Mouse (Mus musculus): ENCODE results near the gene Hnrnpa3.
"Not testable (repeated sequence)": the region's sequence is repeated elsewhere in the genome, so short reads cannot be mapped to it uniquely, and the experiment has no call there.

The Hnrnpa3 gene

GRCm38 (mm10) chr2:75682978-75683709 is 24.1 kb downstream of the Hnrnpa3 start:
- peak; percentile 76 to 83 for DNase-seq

DNA sequence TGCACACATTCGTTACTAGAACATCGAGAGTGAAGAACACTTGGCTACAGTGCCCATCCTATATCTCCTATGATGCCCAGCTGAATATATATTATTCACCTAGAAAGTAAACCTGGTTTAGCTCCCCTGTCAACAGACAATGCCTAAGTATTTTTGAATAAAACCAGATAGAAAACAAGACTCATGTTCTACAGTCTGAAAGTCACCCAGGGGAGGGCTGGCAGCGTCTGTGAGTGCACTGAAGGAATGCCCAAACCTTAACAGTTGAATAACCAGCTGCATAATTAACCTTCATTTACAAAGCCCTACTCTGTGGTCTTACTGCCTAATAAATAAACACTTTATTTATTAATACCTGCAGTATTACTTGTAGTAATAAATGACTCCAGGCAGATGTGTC is 25.5 kb downstream of the Hnrnpa3 start:
- peak; percentile 48 to 62 for DNase-seq

GRCm38 (mm10) chr2:75685458-75685861 is 26.4 kb downstream of the Hnrnpa3 start:
- peak in 1 of 2 experiments; percentile 41 for DNase-seq

- DNase-seq: peak in 1 of 2 experiments; percentile 39
These were observed 28.1 kb downstream of the Hnrnpa3 start for GRCm38 (mm10) chr2:75687040-75687749.

GRCm38 (mm10) chr2:75688901-75689300 is 29.8 kb downstream of the Hnrnpa3 start:
- no peak for DNase-seq

DNA sequence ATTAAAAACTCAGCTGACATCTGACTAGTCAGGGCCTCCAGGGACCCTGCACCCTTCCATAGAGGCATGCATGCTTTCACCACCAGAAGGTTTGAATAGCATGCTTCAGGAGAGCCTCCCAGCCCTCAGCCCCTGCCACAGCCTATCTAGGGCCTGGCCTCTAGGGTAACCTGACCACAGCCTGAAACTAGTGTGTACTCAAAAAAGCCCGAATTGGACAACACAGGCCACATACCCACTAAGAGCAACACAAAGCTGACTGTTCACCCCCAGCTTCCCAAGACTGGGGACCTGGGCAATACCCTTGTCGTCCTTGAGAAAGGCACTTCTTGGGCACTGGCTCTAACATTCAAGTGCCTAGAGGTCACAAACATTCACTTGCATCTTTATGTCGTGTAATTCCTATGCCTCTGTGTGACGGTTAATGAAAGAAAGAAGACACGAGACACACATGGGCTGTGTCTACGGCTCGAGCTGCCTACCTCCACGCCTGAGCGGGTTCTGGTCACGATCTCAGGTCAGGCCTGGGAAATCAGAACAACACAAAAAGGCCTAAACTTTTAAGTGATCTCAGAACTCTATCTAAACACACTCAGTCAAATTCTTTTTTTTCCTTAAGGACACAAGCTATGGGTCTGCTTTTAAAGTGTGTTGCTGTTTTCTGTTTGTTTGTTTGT is 30.6 kb downstream of the Hnrnpa3 start:
- DNase-seq: peak in 1 of 2 experiments; percentile 48

DNA sequence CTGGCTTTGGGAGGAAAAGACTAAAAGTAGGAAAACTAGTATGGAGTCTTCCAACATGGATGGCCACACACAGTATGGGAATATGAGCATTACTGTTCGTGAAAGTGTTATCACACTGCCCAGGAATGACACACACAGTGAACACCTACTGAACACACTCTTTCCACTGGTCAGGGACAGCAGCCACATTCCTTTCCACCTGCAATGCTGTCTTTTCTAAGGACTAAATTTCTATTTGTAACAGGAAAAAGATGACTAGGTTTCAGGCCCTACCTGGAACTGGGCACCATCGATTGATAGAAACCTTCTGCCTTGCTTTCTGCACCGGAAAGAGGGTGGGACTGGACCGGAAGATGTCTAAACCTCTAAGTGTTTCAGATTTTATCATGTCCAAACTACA is 31.6 kb downstream of the Hnrnpa3 start:
- no peak for DNase-seq

GRCm38 (mm10) chr2:75691316-75691715 is 32.3 kb downstream of the Hnrnpa3 start:
- no peak for DNase-seq

GRCm38 (mm10) chr2:75692369-75692768 is 33.3 kb downstream of the Hnrnpa3 start:
- DNase-seq: no peak

- DNase-seq: not testable (repeated sequence)
These were observed 35.9 kb downstream of the Hnrnpa3 start for GRCm38 (mm10) chr2:75694926-75695325.

DNA sequence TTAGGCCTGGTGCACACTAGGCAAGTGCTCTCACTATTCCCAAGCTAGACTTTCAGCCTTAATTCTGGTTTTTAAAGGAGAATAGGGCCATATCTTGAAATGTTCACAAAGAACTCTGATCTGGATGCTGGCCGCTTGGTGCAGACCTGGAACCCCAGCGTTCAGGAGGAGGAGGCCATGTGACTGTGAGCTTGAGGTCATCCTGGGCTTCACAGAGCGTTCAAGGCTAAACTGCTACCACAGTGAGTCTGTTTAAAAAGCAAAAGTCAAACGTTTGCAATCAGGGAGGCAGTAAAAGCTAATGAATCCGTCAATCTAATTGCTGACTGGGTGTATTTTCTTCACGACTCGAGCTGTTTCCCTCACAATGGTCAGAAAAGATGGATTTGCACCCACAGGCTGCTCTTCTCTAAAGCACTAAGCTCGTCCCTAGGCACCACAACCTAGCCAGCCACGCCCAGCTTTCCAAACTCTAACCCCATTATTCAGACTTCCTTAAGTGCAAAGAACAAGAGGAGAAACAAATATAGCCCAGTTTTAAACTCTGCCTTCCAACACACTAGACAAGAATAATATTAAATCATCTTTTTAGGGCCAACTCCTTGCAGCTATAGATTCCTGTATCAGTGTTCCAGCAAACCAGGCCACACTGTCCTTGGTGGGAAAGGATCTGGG is 36.8 kb downstream of the Hnrnpa3 start:
- peak in 1 of 2 experiments; percentile 47 for DNase-seq

DNA sequence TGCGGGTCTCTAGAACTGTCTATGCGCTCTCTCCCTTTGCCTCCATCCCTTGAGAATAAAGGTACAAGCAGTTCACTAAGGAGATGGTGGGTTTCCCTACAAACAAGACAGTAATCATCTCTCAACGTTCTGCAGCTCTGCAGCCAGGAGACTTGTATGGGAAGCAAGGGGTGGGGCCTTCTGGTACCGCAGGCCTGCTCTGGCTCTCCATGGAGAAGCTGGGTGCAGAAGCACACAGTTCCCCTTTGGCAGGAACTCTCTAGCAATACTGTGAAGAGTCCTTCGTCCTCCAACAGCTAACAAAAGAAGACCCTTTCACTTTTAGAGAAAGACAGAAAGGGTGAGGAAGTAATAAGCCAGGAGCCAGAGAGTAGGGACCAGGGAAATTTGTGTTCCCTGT is 37.3 kb downstream of the Hnrnpa3 start:
- peak; percentile 42 to 62 for DNase-seq

DNA sequence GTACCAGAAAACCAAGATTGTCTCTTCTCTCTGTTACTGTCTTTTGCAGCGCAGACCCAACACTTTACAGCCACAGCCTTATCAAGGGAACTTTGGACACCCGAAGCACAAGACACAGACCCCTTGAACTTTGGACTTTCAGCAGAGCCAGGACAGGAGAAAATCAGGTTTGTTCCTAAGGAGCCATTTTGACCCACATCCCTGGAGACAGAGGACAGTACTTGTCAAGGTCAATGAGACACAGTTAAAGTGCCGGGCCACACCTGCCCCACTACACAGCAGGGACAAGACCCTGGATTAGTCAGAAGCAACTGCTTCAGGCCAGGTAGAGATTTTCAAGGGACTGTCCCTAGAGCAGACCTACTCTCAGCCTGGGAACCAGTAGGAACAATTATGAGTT is 38.2 kb downstream of the Hnrnpa3 start:
- peak in 1 of 2 experiments; percentile 50 for DNase-seq

GRCm38 (mm10) chr2:75698007-75698406 is 38.9 kb downstream of the Hnrnpa3 start:
- DNase-seq: no peak

DNA sequence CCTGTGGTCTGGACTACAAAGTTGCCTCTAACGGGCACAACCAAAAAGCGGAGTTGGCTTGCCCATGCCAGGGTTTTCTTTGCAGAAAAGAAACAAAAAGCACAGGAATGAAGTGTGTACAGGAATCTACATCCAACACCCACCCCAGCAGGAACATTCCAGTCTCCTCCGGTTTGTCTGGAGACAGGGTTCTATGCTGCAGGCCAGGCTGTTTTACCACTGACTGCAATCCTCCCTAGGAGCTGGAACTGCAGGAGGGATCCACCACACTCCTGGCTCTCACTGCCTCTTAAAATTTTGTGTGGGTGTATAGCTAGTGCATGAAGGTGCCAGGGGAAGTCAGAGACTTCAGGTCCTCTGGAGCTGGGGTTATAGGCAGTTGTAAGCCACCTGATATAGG is 39.8 kb downstream of the Hnrnpa3 start:
- DNase-seq: no peak

GRCm38 (mm10) chr2:75700543-75700942 is 41.5 kb downstream of the Hnrnpa3 start:
- DNase-seq: no peak

DNA sequence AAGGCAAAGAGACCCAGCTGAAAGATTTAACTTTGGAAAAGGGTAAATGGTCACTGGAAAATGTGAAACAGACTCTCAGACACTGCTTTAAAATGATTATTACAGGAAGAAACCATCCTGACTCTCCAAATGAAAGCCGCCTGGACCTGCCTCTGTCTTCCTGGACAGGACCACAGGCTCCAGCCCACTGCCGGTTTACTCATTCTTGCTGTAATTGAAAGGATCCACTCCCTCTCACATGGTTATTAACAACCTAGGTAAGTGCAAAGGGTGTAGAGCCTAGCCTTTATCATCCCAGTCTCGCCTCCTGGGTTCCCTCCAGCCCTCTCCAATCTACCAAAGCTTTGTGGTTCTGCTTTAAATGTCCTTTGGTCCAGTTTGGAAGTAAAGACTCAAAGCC is 42.1 kb downstream of the Hnrnpa3 start:
- no peak for DNase-seq

DNA sequence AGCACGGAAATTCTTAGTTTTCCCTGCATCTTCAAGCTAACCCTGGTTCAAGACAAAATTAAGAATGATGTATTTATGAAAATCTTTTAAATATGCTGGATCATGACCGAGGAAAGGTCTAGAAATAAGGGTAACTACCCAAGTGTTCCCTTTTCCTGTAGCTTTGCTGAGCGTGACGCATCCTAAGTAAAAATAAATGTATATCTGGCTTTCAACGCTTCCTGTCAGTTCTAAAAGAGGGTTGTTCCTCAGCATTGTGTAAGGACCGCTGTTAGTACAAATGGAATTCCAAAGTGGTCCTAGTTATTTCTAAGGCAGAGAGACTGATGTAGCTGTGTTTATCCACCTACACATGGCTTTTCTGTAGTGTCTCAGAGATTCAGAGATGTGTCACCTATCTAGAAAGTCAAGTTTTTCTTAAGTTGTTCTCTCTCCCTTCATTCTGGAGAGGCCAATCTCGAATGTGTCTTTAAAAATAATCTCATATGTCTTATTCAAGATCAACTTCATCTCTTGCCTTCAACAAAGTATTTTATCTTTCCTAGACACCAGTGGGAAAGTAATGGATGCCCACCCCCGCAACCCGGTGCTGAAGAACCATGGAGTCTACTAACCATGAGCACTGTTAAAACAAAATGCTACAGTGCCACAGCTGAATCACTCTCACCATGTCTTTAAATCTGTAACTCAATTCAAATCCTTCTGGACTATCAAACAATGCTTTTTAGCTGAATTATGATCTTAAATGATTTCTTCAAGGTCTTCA is 42.9 kb downstream of the Hnrnpa3 start:
- DNase-seq: no peak

DNA sequence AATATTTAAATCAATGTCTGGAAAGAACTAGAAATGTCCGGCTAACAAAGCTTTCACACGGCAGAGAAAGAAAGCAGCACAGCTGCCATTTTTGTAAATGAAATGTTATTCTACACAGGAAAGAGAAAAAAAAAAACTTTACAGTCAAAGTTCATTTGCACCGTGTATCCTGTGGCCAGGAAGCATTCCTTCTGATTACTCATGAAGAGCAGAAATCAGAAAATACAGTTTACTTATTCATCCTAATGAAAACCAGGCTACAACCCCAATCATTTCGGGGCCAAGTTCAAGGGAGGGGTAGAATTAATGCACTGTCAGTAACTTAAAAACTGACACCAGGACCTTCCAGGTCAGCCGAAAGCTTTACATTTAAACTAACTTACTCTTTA is 43.5 kb downstream of the Hnrnpa3 start:
- DNase-seq: peak in 1 of 2 experiments; percentile 38

- DNase-seq: peak; percentile 98
These were observed 44.5 kb downstream of the Hnrnpa3 start for GRCm38 (mm10) chr2:75703375-75704181.
